Mouse (Mus musculus) heart, embryonic 11.5 days (tissue): ENCODE data around the gene Parp14. TPM values are rescaled to one million over a fixed set of nuclear protein-coding genes. Genes with fewer than 3 reads are reported as not detected.

Source experiments
- ATAC-seq: fragments of 200-750 bp; cut with Nextera tagmentation; replicated peaks from 2 replicates; pipeline ENCODE4 v1.8.0; 2017; ENCODE audit warnings: moderate library complexity; ENCODE audit not compliant: insufficient number of reproducible peaks, low FRiP score, low TSS enrichment
- H3K27ac ChIP-seq: fragments of 300-500 bp; sonication (generic); 2 replicates; pipeline ENCODE4 v1.5.1; 2014; ENCODE audit warnings: mild to moderate bottlenecking, low read depth, low read length
- H3K27me3 ChIP-seq: fragments of 300-500 bp; sonication (generic); 2 replicates; pipeline ENCODE4 v1.6.1; 2014; ENCODE audit warnings: mild to moderate bottlenecking, low read length, mixed read lengths; ENCODE audit not compliant: control insufficient read depth, insufficient read depth
- H3K36me3 ChIP-seq: fragments of 300-500 bp; sonication (generic); 2 replicates; pipeline ENCODE4 v1.6.1; 2014; ENCODE audit warnings: mild to moderate bottlenecking, low read length, moderate library complexity, mixed read lengths; ENCODE audit not compliant: control insufficient read depth, insufficient read depth
- H3K4me1 ChIP-seq: fragments of 300-500 bp; sonication (generic); 2 replicates; pipeline ENCODE4 v1.6.1; 2014; ENCODE audit warnings: low read length; ENCODE audit not compliant: control insufficient read depth, insufficient read depth
- H3K4me2 ChIP-seq: fragments of 300-500 bp; sonication (generic); 2 replicates; pipeline ENCODE4 v1.6.1; 2014; ENCODE audit warnings: mild to moderate bottlenecking, moderate library complexity
- H3K4me3 ChIP-seq: fragments of 300-500 bp; sonication (generic); 2 replicates; pipeline ENCODE4 v1.5.1; 2014; ENCODE audit warnings: low read depth, low read length
- H3K9ac ChIP-seq: fragments of 300-500 bp; sonication (generic); 2 replicates; pipeline ENCODE4 v1.6.1; 2014; ENCODE audit warnings: mild to moderate bottlenecking, low read depth, low read length, moderate library complexity
- H3K9me3 ChIP-seq: fragments of 300-500 bp; sonication (generic); replicated peaks from 2 replicates; pipeline ENCODE4 v1.6.1; 2016; ENCODE audit warnings: low read length; ENCODE audit not compliant: control insufficient read depth
- WGBS: fragments of 180-500 bp; shearing (Covaris S2); extraction: QIAGEN DNeasy Blood & Tissue Kit; methylation state at CpG from one replicate; pipeline ENCODE4 v1.1.7; 2014; ENCODE audit not compliant: insufficient replicate concordance; 5-methylcytosine and 5-hydroxymethylcytosine counted together
- polyA plus RNA-seq: library from polyadenylated mRNA; unstranded; fragments of >200 nt; fragmentation: Nextera tagmentation; extraction: Ambion mirVana; gene quantifications from 2 replicates; pipeline ENCODE4 v1.2.1, GENCODE M21; 2014

Parp14 gene
- polyA plus RNA-seq, 1 experiment from 2014 or later: 0.29 TPM

GRCm38 (mm10) chr16:35808838-35809237 is 62.5 kb downstream of the Parp14 start:
- H3K9me3 ChIP-seq: no peaks in the 10 kb centered on the region
- WGBS: 94% methylated on average over 2 of the region's 2 CpGs
- no peaks in the 10 kb centered on the region for H3K36me3 ChIP-seq
- H3K9ac ChIP-seq: no peak overlapping the region
- H3K4me1 ChIP-seq: no peaks in the 10 kb centered on the region
- H3K27ac ChIP-seq: no peak overlapping the region
- no peak for ATAC-seq
- no peak overlapping the region for H3K4me3 ChIP-seq
- H3K27me3 ChIP-seq: no peaks in the 10 kb centered on the region
- H3K4me2 ChIP-seq: no peak overlapping the region

GRCm38 (mm10) chr16:35807663-35807992 is 63.7 kb downstream of the Parp14 start:
- no peak for ATAC-seq
- no peaks in the 10 kb centered on the region for H3K9me3 ChIP-seq
- H3K4me1 ChIP-seq: no peaks in the 10 kb centered on the region
- H3K27me3 ChIP-seq: no peaks in the 10 kb centered on the region
- no peaks in the 10 kb centered on the region; the same call in 1 of the 2 replicates for H3K36me3 ChIP-seq
- no peak overlapping the region for H3K27ac ChIP-seq
- no peak overlapping the region for H3K9ac ChIP-seq
- 86% methylated on average over 4 of the region's 4 CpGs for WGBS
- no peak overlapping the region for H3K4me3 ChIP-seq
- H3K4me2 ChIP-seq: no peak overlapping the region

- H3K4me2 ChIP-seq: no peak overlapping the region
- no peaks in the 10 kb centered on the region for H3K27me3 ChIP-seq
- 76% methylated on average over 6 of the region's 6 CpGs for WGBS
- H3K9ac ChIP-seq: no peak overlapping the region
- no peaks in the 10 kb centered on the region; the same call in 1 of the 2 replicates for H3K4me1 ChIP-seq
- peak overlapping the region; percentile 1; the same call in 1 of the 2 replicates for H3K27ac ChIP-seq
- H3K4me3 ChIP-seq: no peak overlapping the region
- H3K36me3 ChIP-seq: no peaks in the 10 kb centered on the region; the same call in 1 of the 2 replicates
- H3K9me3 ChIP-seq: no peaks in the 10 kb centered on the region
- ATAC-seq: no peak
These were observed 64.2 kb downstream of the Parp14 start for GRCm38 (mm10) chr16:35806973-35807662.

- no peak overlapping the region for H3K4me3 ChIP-seq
- no peaks in the 10 kb centered on the region for H3K27me3 ChIP-seq
- H3K4me2 ChIP-seq: no peak overlapping the region
- no peak for ATAC-seq
- H3K9ac ChIP-seq: no peak overlapping the region
- H3K36me3 ChIP-seq: peaks cover 9% of the 10 kb centered on the region
- no peaks in the 10 kb centered on the region; the same call in 1 of the 2 replicates for H3K9me3 ChIP-seq
- no peak overlapping the region for H3K27ac ChIP-seq
- 84% methylated on average over 4 of the region's 4 CpGs for WGBS
- no peaks in the 10 kb centered on the region; the same call in 1 of the 2 replicates for H3K4me1 ChIP-seq
These were observed 67.6 kb downstream of the Parp14 start for GRCm38 (mm10) chr16:35803723-35804122.

GRCm38 (mm10) chr16:35802163-35802562 is 69.2 kb downstream of the Parp14 start:
- ATAC-seq: no peak
- H3K36me3 ChIP-seq: peaks cover 9% of the 10 kb centered on the region
- 69% methylated on average over 7 of the region's 7 CpGs for WGBS
- no peak overlapping the region for H3K9ac ChIP-seq
- no peaks in the 10 kb centered on the region for H3K27me3 ChIP-seq
- H3K4me2 ChIP-seq: no peak overlapping the region
- H3K4me1 ChIP-seq: no peaks in the 10 kb centered on the region; the same call in 1 of the 2 replicates
- H3K27ac ChIP-seq: no peak overlapping the region
- no peaks in the 10 kb centered on the region; the same call in 1 of the 2 replicates for H3K9me3 ChIP-seq
- no peak overlapping the region for H3K4me3 ChIP-seq

- H3K9me3 ChIP-seq: no peaks in the 10 kb centered on the region
- WGBS: 68% methylated on average over 6 of the region's 6 CpGs
- H3K4me2 ChIP-seq: no peak overlapping the region
- no peaks in the 10 kb centered on the region for H3K36me3 ChIP-seq
- ATAC-seq: no peak
- no peak overlapping the region for H3K9ac ChIP-seq
- no peak overlapping the region for H3K27ac ChIP-seq
- H3K4me3 ChIP-seq: no peak overlapping the region
- H3K4me1 ChIP-seq: peaks cover 9% of the 10 kb centered on the region
- no peaks in the 10 kb centered on the region for H3K27me3 ChIP-seq
These were observed 79.3 kb downstream of the Parp14 start for GRCm38 (mm10) chr16:35791962-35792521.

GRCm38 (mm10) chr16:35788330-35788729 is 83.0 kb downstream of the Parp14 start:
- Histone ChIP-seq H3K36me3 (no peaks in the 10 kb centered on the region), H3K9ac (no peak overlapping the region), H3K9me3 (no peaks in the 10 kb centered on the region), H3K4me2 (no peak overlapping the region), H3K27me3 (no peaks in the 10 kb centered on the region), H3K27ac (peak overlapping the region; percentile 78), H3K4me1 (peaks cover 15% of the 10 kb centered on the region), H3K4me3 (no peak overlapping the region)
- 0 out of 2 replicates have a peak, but pooled peaks have one; percentile 57 for ATAC-seq
- 59% methylated on average over 6 of the region's 6 CpGs for WGBS

GRCm38 (mm10) chr16:35787568-35788189 is 83.7 kb downstream of the Parp14 start:
- no peak overlapping the region for H3K27ac ChIP-seq
- ATAC-seq: no peak

More at GRCm38 (mm10) chr16:35787568-35788189, 83.7 kb downstream of the Parp14 start:
- H3K4me2 ChIP-seq: no peak overlapping the region
- H3K9ac ChIP-seq: no peak overlapping the region
- no peaks in the 10 kb centered on the region for H3K27me3 ChIP-seq
- H3K36me3 ChIP-seq: no peaks in the 10 kb centered on the region
- WGBS: 86% methylated on average over 8 of the region's 8 CpGs
- no peaks in the 10 kb centered on the region for H3K9me3 ChIP-seq
- H3K4me1 ChIP-seq: peaks cover 15% of the 10 kb centered on the region
- H3K4me3 ChIP-seq: no peak overlapping the region
